Comparison of ENCODE assay signal across 8 mouse cellular contexts in genomic region chr5:121452026-121452869, GRCm38 (mm10). TPM values are rescaled to one million over a fixed set of nuclear protein-coding genes. Genes with fewer than 3 reads are reported as not detected.
DNase-seq lines count a peak whose midpoint lies in the region; ATAC-seq lines count a peak whose summit lies in the region.

Erp29 (minus strand) TSS chr5:121452506.

- H3K9me3 ChIP-seq in hindbrain, embryonic 13.5 days, result no peaks in the 10 kb centered on the region

- peak; percentile 94 for ATAC-seq in hindbrain, embryonic 13.5 days (ENCODE audit: low FRiP score)

- no peaks in the 10 kb centered on the region for H3K27me3 ChIP-seq in hindbrain, embryonic 13.5 days

- under 1% methylated on average over 86 of the region's 97 CpGs for WGBS in hindbrain, embryonic 13.5 days

- H3K4me3 ChIP-seq in hindbrain, embryonic 13.5 days, result peak within 1 kb of the TSS; percentile 87

- peak within 1 kb of the TSS; percentile 98 for H3K27ac ChIP-seq in hindbrain, embryonic 13.5 days

- peak; percentile 99 for DNase-seq in NIH3T3 (ENCODE audit: low read depth)
- DNase-seq in cerebellum, postnatal 10 days, result peak; percentile 99 to 100
- DNase-seq in frontal cortex, postnatal 14 days (ENCODE audit: low spot score in 2 of 2), result peak; percentile 96 to 97
- peak; percentile 96 to 98 for DNase-seq in layer of hippocampus, postnatal 25 days (ENCODE audit: extremely low spot score in 1 of 2, low spot score in 1 of 2)
- DNase-seq in lung, postnatal 25 days (ENCODE audit: low spot score), result peak; percentile 97
- peak; percentile 99 for DNase-seq in retina, embryonic 14.5 days (ENCODE audit: low spot score)
- peak; percentile 100 for DNase-seq in thymus, postnatal 4 days

- peaks cover 30% of the 10 kb centered on the region for H3K4me1 ChIP-seq in hindbrain, embryonic 13.5 days (replicated peaks)

- peak within 1 kb of the TSS; percentile 94 for H3K9ac ChIP-seq in hindbrain, embryonic 13.5 days

- H3K36me3 ChIP-seq in hindbrain, embryonic 13.5 days, result peaks cover 29% of the 10 kb centered on the region

- H3K4me2 ChIP-seq in hindbrain, embryonic 13.5 days, result peak within 1 kb of the TSS; percentile 83

RNA-seq across cellular contexts. Expression of gene Erp29, which starts in this region (rescaled TPM):
- polyA plus RNA-seq in hindbrain, embryonic 13.5 days (2015; fragmentation: Nextera tagmentation; extraction: Ambion mirVana), result 165 and 166 TPM in 2 replicates
- total RNA-seq in layer of hippocampus, postnatal 25 days (2021), result 100 to 1,000 TPM; 131 to 154 TPM

Comparison
In these comparisons a context has a peak if more than half of its experiments do, and no peak if none do; other contexts are left out.
1. Peak in every context shown above with its lines: DNase-seq, ATAC-seq, H3K4me3 ChIP-seq and H3K27ac ChIP-seq.